Mouse (Mus musculus) brain, embryonic 14.5 days (tissue): ENCODE data around the gene Vmn2r77.

Source experiments
- CTCF ChIP-seq: fragments of 200-500 bp; IDR thresholded peaks from 2 replicates; pipeline ENCODE4 v1.5.1; 2012; ENCODE audit warnings: inconsistent platforms, mild to moderate bottlenecking, moderate library complexity, borderline replicate concordance; ENCODE audit not compliant: insufficient read depth, insufficient read length; ENCODE audit errors: extremely low read depth
- POLR2A ChIP-seq: fragments of 200-500 bp; IDR thresholded peaks from 2 replicates; pipeline ENCODE4 v1.6.1; 2012; ENCODE audit warnings: mild to moderate bottlenecking, inconsistent platforms, borderline replicate concordance; ENCODE audit not compliant: poor library complexity, insufficient read depth, insufficient read length, severe bottlenecking; ENCODE audit errors: extremely low read depth

- TF ChIP-seq CTCF, result no peak
- TF ChIP-seq POLR2A, result no peak
Measured at GRCm38 (mm10) chr7:86764628-86765027, 30.2 kb upstream of the Vmn2r77 start.
